Mouse (Mus musculus): ENCODE measurements around the gene Pde1a. TPM values are rescaled to one million over a fixed set of nuclear protein-coding genes. Genes with fewer than 3 reads are reported as not detected.
"Not testable (repeated sequence)": the region's sequence is repeated elsewhere in the genome, so short reads cannot be mapped to it uniquely, and the experiment has no call there.

The Pde1a gene
- polyA plus RNA-seq, 1 experiment from 2014 or later = 48.2 TPM

GRCm38 (mm10) chr2:79865275-79865999, 263.8 kb downstream of the Pde1a start:
- DNase-seq (ENCODE audit: low spot score) = peak; percentile 54
- peak; percentile 66 for ATAC-seq (replicated peaks; ENCODE audit: low FRiP score, low TSS enrichment, low read depth)
- WGBS = 49% methylated on average over 9 of the region's 9 CpGs
- Histone ChIP-seq H3K9ac (ENCODE audit: low read length) (no peak overlapping the region), H3K27me3 (replicated peaks; ENCODE audit: control insufficient read depth, insufficient read depth, low read length) (no peaks in the 10 kb centered on the region), H3K4me1 (replicated peaks; ENCODE audit: control insufficient read depth, insufficient read depth, low read length) (no peaks in the 10 kb centered on the region), H3K36me3 (ENCODE audit: control insufficient read depth, insufficient read depth, low read length) (0 out of 2 replicates have a peak, but pooled peaks cover 4% of the 10 kb centered on the region), H3K27ac (ENCODE audit: low read depth) (no peak overlapping the region), H3K4me2 (ENCODE audit: low read length) (no peak overlapping the region), H3K9me3 (ENCODE audit: control insufficient read depth, low read length) (no peaks in the 10 kb centered on the region), H3K4me3 (ENCODE audit: low read depth, low read length) (no peak overlapping the region)

- no peak for ATAC-seq (replicated peaks; ENCODE audit: low FRiP score, low TSS enrichment, low read depth)
- WGBS = 93% methylated on average over 1 of the region's 1 CpGs
Observed at GRCm38 (mm10) chr2:79856874-79857273, 272.4 kb downstream of the Pde1a start.

DNA sequence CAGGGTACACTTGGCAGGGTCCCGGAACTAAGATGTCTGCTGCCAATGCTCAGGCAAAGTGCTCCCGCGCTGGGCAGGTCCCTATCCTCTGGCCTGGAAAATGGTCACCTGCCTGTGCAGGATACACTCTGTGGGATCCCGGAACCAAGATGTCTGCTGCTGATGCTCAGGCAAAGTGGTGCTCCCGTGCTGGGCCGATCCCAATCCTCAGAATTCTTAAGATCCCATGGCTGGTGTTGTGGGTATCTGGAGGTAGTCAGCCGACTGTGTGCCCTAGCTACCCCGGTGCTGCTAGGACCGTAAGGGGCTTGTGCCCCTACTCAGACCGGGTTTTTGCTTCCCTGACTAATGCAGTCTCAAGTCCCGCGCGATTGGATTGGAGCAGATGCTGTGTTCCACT, 281.9 kb downstream of the Pde1a start:
- H3K27ac ChIP-seq (ENCODE audit: low read depth); ATAC-seq (replicated peaks; ENCODE audit: low FRiP score, low TSS enrichment, low read depth); H3K4me1 ChIP-seq (replicated peaks; ENCODE audit: control insufficient read depth, insufficient read depth, low read length); H3K9me3 ChIP-seq (ENCODE audit: control insufficient read depth, low read length); H3K27me3 ChIP-seq (replicated peaks; ENCODE audit: control insufficient read depth, insufficient read depth, low read length); H3K9ac ChIP-seq (ENCODE audit: low read length); H3K4me2 ChIP-seq (ENCODE audit: low read length); H3K4me3 ChIP-seq (ENCODE audit: low read depth, low read length); DNase-seq (ENCODE audit: low spot score); H3K36me3 ChIP-seq (ENCODE audit: control insufficient read depth, insufficient read depth, low read length): not testable (repeated sequence)
- 83% methylated on average over 13 of the region's 13 CpGs for WGBS

More at GRCm38 (mm10) chr2:79856874-79857273, 272.4 kb downstream of the Pde1a start:
- Histone ChIP-seq H3K4me2 (ENCODE audit: low read length) (no peak overlapping the region), H3K36me3 (ENCODE audit: control insufficient read depth, insufficient read depth, low read length) (no peaks in the 10 kb centered on the region), H3K27ac (ENCODE audit: low read depth) (no peak overlapping the region), H3K4me1 (replicated peaks; ENCODE audit: control insufficient read depth, insufficient read depth, low read length) (no peaks in the 10 kb centered on the region), H3K9me3 (ENCODE audit: control insufficient read depth, low read length) (no peaks in the 10 kb centered on the region), H3K9ac (ENCODE audit: low read length) (no peak overlapping the region), H3K4me3 (ENCODE audit: low read depth, low read length) (no peak overlapping the region), H3K27me3 (replicated peaks; ENCODE audit: control insufficient read depth, insufficient read depth, low read length) (no peaks in the 10 kb centered on the region)
- DNase-seq (ENCODE audit: low spot score) = no peak

GRCm38 (mm10) chr2:79839513-79839912, 289.7 kb downstream of the Pde1a start:
- no peaks in the 10 kb centered on the region for H3K27me3 ChIP-seq (replicated peaks; ENCODE audit: control insufficient read depth, insufficient read depth, low read length)
- H3K4me2 ChIP-seq (ENCODE audit: low read length) = no peak overlapping the region
- no peaks in the 10 kb centered on the region for H3K9me3 ChIP-seq (ENCODE audit: control insufficient read depth, low read length)
- 46% methylated on average over 5 of the region's 5 CpGs for WGBS
- no peak overlapping the region for H3K4me3 ChIP-seq (ENCODE audit: low read depth, low read length)
- ATAC-seq (replicated peaks; ENCODE audit: low FRiP score, low TSS enrichment, low read depth) (no peak), DNase-seq (ENCODE audit: low spot score) (no peak)
- no peak overlapping the region for H3K27ac ChIP-seq (ENCODE audit: low read depth)
- H3K4me1 ChIP-seq (replicated peaks; ENCODE audit: control insufficient read depth, insufficient read depth, low read length) = no peaks in the 10 kb centered on the region
- H3K9ac ChIP-seq (ENCODE audit: low read length) = no peak overlapping the region
- no peaks in the 10 kb centered on the region for H3K36me3 ChIP-seq (ENCODE audit: control insufficient read depth, insufficient read depth, low read length)

- DNase-seq (ENCODE audit: low spot score) (no peak), ATAC-seq (replicated peaks; ENCODE audit: low FRiP score, low TSS enrichment, low read depth) (no peak)
- Histone ChIP-seq H3K4me1 (replicated peaks; ENCODE audit: control insufficient read depth, insufficient read depth, low read length) (no peaks in the 10 kb centered on the region), H3K4me3 (ENCODE audit: low read depth, low read length) (no peak overlapping the region), H3K9me3 (ENCODE audit: control insufficient read depth, low read length) (no peaks in the 10 kb centered on the region), H3K9ac (ENCODE audit: low read length) (no peak overlapping the region), H3K27ac (ENCODE audit: low read depth) (no peak overlapping the region), H3K4me2 (ENCODE audit: low read length) (no peak overlapping the region), H3K27me3 (replicated peaks; ENCODE audit: control insufficient read depth, insufficient read depth, low read length) (no peaks in the 10 kb centered on the region), H3K36me3 (ENCODE audit: control insufficient read depth, insufficient read depth, low read length) (no peaks in the 10 kb centered on the region)
- 39% methylated on average over 6 of the region's 6 CpGs for WGBS
Observed at GRCm38 (mm10) chr2:79839090-79839489, 290.2 kb downstream of the Pde1a start.

GRCm38 (mm10) chr2:79825853-79826252, 303.4 kb downstream of the Pde1a start:
- WGBS = 61% methylated on average over 4 of the region's 4 CpGs
- ATAC-seq (replicated peaks; ENCODE audit: low FRiP score, low TSS enrichment, low read depth) (no peak), DNase-seq (ENCODE audit: low spot score) (no peak)
- no peaks in the 10 kb centered on the region for H3K4me1 ChIP-seq (replicated peaks; ENCODE audit: control insufficient read depth, insufficient read depth, low read length)
- H3K4me2 ChIP-seq (ENCODE audit: low read length) = no peak overlapping the region
- no peaks in the 10 kb centered on the region for H3K36me3 ChIP-seq (ENCODE audit: control insufficient read depth, insufficient read depth, low read length)
- H3K4me3 ChIP-seq (ENCODE audit: low read depth, low read length) = no peak overlapping the region
- no peaks in the 10 kb centered on the region for H3K27me3 ChIP-seq (replicated peaks; ENCODE audit: control insufficient read depth, insufficient read depth, low read length)
- no peaks in the 10 kb centered on the region for H3K9me3 ChIP-seq (ENCODE audit: control insufficient read depth, low read length)
- H3K9ac ChIP-seq (ENCODE audit: low read length) = no peak overlapping the region
- H3K27ac ChIP-seq (ENCODE audit: low read depth) = no peak overlapping the region

- no peaks in the 10 kb centered on the region for H3K9me3 ChIP-seq (ENCODE audit: control insufficient read depth, low read length)
- DNase-seq (ENCODE audit: low spot score) (no peak), ATAC-seq (replicated peaks; ENCODE audit: low FRiP score, low TSS enrichment, low read depth) (no peak)
- H3K36me3 ChIP-seq (ENCODE audit: control insufficient read depth, insufficient read depth, low read length) = no peaks in the 10 kb centered on the region
- H3K4me1 ChIP-seq (replicated peaks; ENCODE audit: control insufficient read depth, insufficient read depth, low read length) = peaks cover 5% of the 10 kb centered on the region; the same call in 1 of the 2 replicates
- no peak overlapping the region for H3K9ac ChIP-seq (ENCODE audit: low read length)
- WGBS = 81% methylated on average over 3 of the region's 3 CpGs
- H3K4me3 ChIP-seq (ENCODE audit: low read depth, low read length) = no peak overlapping the region
- H3K27ac ChIP-seq (ENCODE audit: low read depth) = no peak overlapping the region
- no peaks in the 10 kb centered on the region for H3K27me3 ChIP-seq (replicated peaks; ENCODE audit: control insufficient read depth, insufficient read depth, low read length)
- no peak overlapping the region for H3K4me2 ChIP-seq (ENCODE audit: low read length)
Observed at GRCm38 (mm10) chr2:79819543-79819942, 309.7 kb downstream of the Pde1a start.

- Histone ChIP-seq H3K4me2 (ENCODE audit: low read length) (no peak overlapping the region), H3K36me3 (ENCODE audit: control insufficient read depth, insufficient read depth, low read length) (no peaks in the 10 kb centered on the region), H3K4me1 (replicated peaks; ENCODE audit: control insufficient read depth, insufficient read depth, low read length) (peaks cover 5% of the 10 kb centered on the region; the same call in 1 of the 2 replicates), H3K27me3 (replicated peaks; ENCODE audit: control insufficient read depth, insufficient read depth, low read length) (no peaks in the 10 kb centered on the region), H3K9me3 (ENCODE audit: control insufficient read depth, low read length) (no peaks in the 10 kb centered on the region), H3K27ac (ENCODE audit: low read depth) (no peak overlapping the region), H3K9ac (ENCODE audit: low read length) (no peak overlapping the region), H3K4me3 (ENCODE audit: low read depth, low read length) (no peak overlapping the region)
- WGBS = 31% methylated on average over 3 of the region's 3 CpGs
- DNase-seq (ENCODE audit: low spot score) (no peak), ATAC-seq (replicated peaks; ENCODE audit: low FRiP score, low TSS enrichment, low read depth) (no peak; the same call in 1 of the 2 replicates)
Observed at GRCm38 (mm10) chr2:79815708-79816484, 313.4 kb downstream of the Pde1a start.
